Mouse (Mus musculus) liver, embryonic 11.5 days (tissue): ENCODE data around the gene Ttc29. TPM values are rescaled to one million over a fixed set of nuclear protein-coding genes. Genes with fewer than 3 reads are reported as not detected.

Source experiments
- ATAC-seq: fragments of 200-750 bp; cut with Nextera tagmentation; replicated peaks from 2 replicates; pipeline ENCODE4 v1.8.0; 2017; ENCODE audit warnings: moderate number of reproducible peaks, mild to moderate bottlenecking, moderate TSS enrichment, moderate library complexity; ENCODE audit not compliant: low FRiP score
- DNase-seq: peaks from one replicate; pipeline ENCODE4 v3.0.0-alpha.2; 2017; ENCODE audit warnings: low spot score
- H3K27ac ChIP-seq: fragments of 300-500 bp; sonication (generic); 2 replicates; pipeline ENCODE4 v1.5.1; 2014; ENCODE audit warnings: mild to moderate bottlenecking, low read depth, low read length, control low read depth
- H3K27me3 ChIP-seq: fragments of 300-500 bp; sonication (generic); replicated peaks from 2 replicates; pipeline ENCODE4 v1.6.1; 2014; ENCODE audit warnings: low read length, mixed read lengths; ENCODE audit not compliant: control insufficient read depth, insufficient read depth
- H3K36me3 ChIP-seq: fragments of 300-500 bp; sonication (generic); 2 replicates; pipeline ENCODE4 v1.6.1; 2014; ENCODE audit warnings: mild to moderate bottlenecking, low read length, moderate library complexity, mixed read lengths; ENCODE audit not compliant: control insufficient read depth, insufficient read depth
- H3K4me1 ChIP-seq: fragments of 300-500 bp; sonication (generic); replicated peaks from 2 replicates; pipeline ENCODE4 v1.6.1; 2014; ENCODE audit warnings: low read length, mixed read lengths; ENCODE audit not compliant: control insufficient read depth, insufficient read depth
- H3K4me2 ChIP-seq: fragments of 300-500 bp; sonication (generic); 2 replicates; pipeline ENCODE4 v1.6.1; 2014; ENCODE audit warnings: mild to moderate bottlenecking, control low read depth, moderate library complexity
- H3K4me3 ChIP-seq: fragments of 300-500 bp; sonication (generic); 2 replicates; pipeline ENCODE4 v1.5.1; 2014; ENCODE audit warnings: low read depth, low read length, control low read depth
- H3K9ac ChIP-seq: fragments of 300-500 bp; sonication (generic); 2 replicates; pipeline ENCODE4 v1.6.1; 2014; ENCODE audit warnings: low read depth, low read length, control low read depth
- H3K9me3 ChIP-seq: fragments of 300-500 bp; sonication (generic); 2 replicates; pipeline ENCODE4 v1.6.1; 2016; ENCODE audit warnings: low read length, inconsistent platforms, mixed read lengths; ENCODE audit not compliant: control insufficient read depth
- WGBS: fragments of 180-500 bp; shearing (Covaris S2); extraction: QIAGEN DNeasy Blood & Tissue Kit; methylation state at CpG from one replicate; pipeline ENCODE4 v1.1.7; 2014; 5-methylcytosine and 5-hydroxymethylcytosine counted together
- polyA plus RNA-seq: library from polyadenylated mRNA; unstranded; fragments of >200 nt; fragmentation: Nextera tagmentation; extraction: Ambion mirVana; gene quantifications from 2 replicates; pipeline ENCODE4 v1.2.1, GENCODE M21; 2014

Gene Ttc29
- polyA plus RNA-seq, 1 experiment from 2014 or later, result not detected

DNA sequence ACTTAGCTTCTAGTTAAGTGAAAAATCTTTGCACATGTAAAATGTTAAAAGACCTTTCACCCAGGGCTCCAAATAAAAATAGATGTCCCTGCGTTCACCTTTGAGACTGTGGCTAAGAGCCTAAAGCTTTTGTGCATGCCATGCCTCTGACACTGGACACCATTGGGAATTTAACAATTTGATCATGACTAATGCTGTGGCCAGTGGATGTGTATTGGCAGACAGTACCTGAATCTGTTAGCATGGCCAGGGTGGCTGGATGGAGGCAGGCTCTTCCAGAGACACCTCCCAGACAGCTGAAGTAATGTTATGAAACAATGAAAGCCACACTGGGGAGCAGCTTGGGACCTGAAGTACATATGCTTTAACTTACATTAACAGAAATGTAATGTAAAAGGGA is 229.7 kb downstream of the Ttc29 start:
- WGBS, result 83% methylated on average over 1 of the region's 1 CpGs
- Histone ChIP-seq H3K9ac (no peak overlapping the region), H3K9me3 (no peaks in the 10 kb centered on the region), H3K27ac (no peak overlapping the region), H3K27me3 (peaks cover 37% of the 10 kb centered on the region), H3K36me3 (no peaks in the 10 kb centered on the region), H3K4me1 (no peaks in the 10 kb centered on the region), H3K4me3 (no peak overlapping the region), H3K4me2 (no peak overlapping the region)
- DNase-seq (no peak), ATAC-seq (no peak)

Other genes starting within 250 kb of the Ttc29 start
- gene Pou4f2, start 223.3 kb downstream of the Ttc29 start, polyA plus RNA-seq, result not detected in 2 replicates